ENCODE assay signal across 18 mouse cellular contexts in genomic region chr19:6534118-6534415, GRCm38 (mm10). TPM values are rescaled to one million over a fixed set of nuclear protein-coding genes. Genes with fewer than 3 reads are reported as not detected.
DNase-seq lines count a peak whose midpoint lies in the region; ATAC-seq and TF ChIP-seq lines count a peak whose summit lies in the region.
"Had no signal": no experiment of that assay in that cellular context is flagged by ENCODE, and none has a peak within 500 bp of the region (broad histone marks: within the 10 kb centered on the region; RNA-seq: fewer than 3 reads in every experiment).

No protein-coding gene starts in this region.

- H3K27ac ChIP-seq in forebrain, postnatal 0 days (ENCODE audit: low read depth, low read length), result 0 out of 2 replicates have a peak overlapping the region, but pooled peaks have one; percentile 89
- H3K27ac ChIP-seq in forebrain, embryonic 15.5 days (replicated peaks), result no peak overlapping the region
- H3K27ac ChIP-seq in stomach, embryonic 14.5 days (ENCODE audit: low read length), result peak overlapping the region; percentile 58; the same call in 1 of the 2 replicates
- H3K27ac ChIP-seq in stomach, postnatal 0 days (replicated peaks), result no peak overlapping the region
- 0 out of 2 replicates have a peak overlapping the region, but pooled peaks have one; percentile 32 for H3K27ac ChIP-seq in midbrain, embryonic 13.5 days
- H3K27ac ChIP-seq: heart, embryonic 15.5 days; kidney, postnatal 0 days; limb, embryonic 15.5 days; macrophage had no signal

- 0 out of 2 replicates have a peak, but pooled peaks cover 8% of the 10 kb centered on the region for H3K4me1 ChIP-seq in forebrain, postnatal 0 days (ENCODE audit: insufficient read depth)
- peaks cover 46% of the 10 kb centered on the region for H3K4me1 ChIP-seq in forebrain, embryonic 15.5 days
- H3K4me1 ChIP-seq in stomach, embryonic 14.5 days (ENCODE audit: control insufficient read depth, insufficient read depth, low read length), result peaks cover 14% of the 10 kb centered on the region; the same call in 1 of the 2 replicates
- H3K4me1 ChIP-seq in stomach, postnatal 0 days (replicated peaks; ENCODE audit: control insufficient read depth, insufficient read depth), result 0 out of 2 replicates have a peak, but pooled peaks cover 8% of the 10 kb centered on the region
- H3K4me1 ChIP-seq in midbrain, embryonic 13.5 days (replicated peaks), result peaks cover 60% of the 10 kb centered on the region

- H3K4me3 ChIP-seq in forebrain, postnatal 0 days (ENCODE audit: low read depth, low read length), result no peak overlapping the region
- H3K4me3 ChIP-seq in forebrain, embryonic 15.5 days, result no peak overlapping the region
- H3K4me3 ChIP-seq in stomach, embryonic 14.5 days (ENCODE audit: low read depth, low read length), result no peak overlapping the region
- no peak overlapping the region for H3K4me3 ChIP-seq in stomach, postnatal 0 days (ENCODE audit: low read depth, low read length)
- H3K4me3 ChIP-seq in midbrain, embryonic 13.5 days (replicated peaks), result no peak overlapping the region
- H3K4me3 ChIP-seq: heart, embryonic 15.5 days; limb, embryonic 15.5 days had no signal

- H3K27me3 ChIP-seq in forebrain, postnatal 0 days (ENCODE audit: insufficient read depth, low read length), result no peaks in the 10 kb centered on the region
- no peaks in the 10 kb centered on the region for H3K27me3 ChIP-seq in forebrain, embryonic 15.5 days
- peaks cover 5% of the 10 kb centered on the region; the same call in 1 of the 2 replicates for H3K27me3 ChIP-seq in stomach, embryonic 14.5 days (ENCODE audit: control insufficient read depth, insufficient read depth, low read length)
- no peaks in the 10 kb centered on the region; the same call in 1 of the 2 replicates for H3K27me3 ChIP-seq in stomach, postnatal 0 days (ENCODE audit: control insufficient read depth, insufficient read depth, low read length)
- no peaks in the 10 kb centered on the region for H3K27me3 ChIP-seq in midbrain, embryonic 13.5 days

- 45% methylated on average over 5 of the region's 5 CpGs for WGBS in forebrain, postnatal 0 days
- 49% methylated on average over 5 of the region's 5 CpGs for WGBS in forebrain, embryonic 15.5 days
- 56% methylated on average over 5 of the region's 5 CpGs for whole genome bisulfite sequencing in stomach, embryonic 14.5 days
- 50% methylated on average over 5 of the region's 5 CpGs for WGBS in stomach, postnatal 0 days
- WGBS in midbrain, embryonic 13.5 days, result 37% methylated on average over 5 of the region's 5 CpGs

- H3K9ac ChIP-seq in forebrain, postnatal 0 days, result no peak overlapping the region
- no peak overlapping the region for H3K9ac ChIP-seq in forebrain, embryonic 15.5 days (replicated peaks)
- no peak overlapping the region for H3K9ac ChIP-seq in stomach, embryonic 14.5 days (replicated peaks; ENCODE audit: low read depth, low read length)
- H3K9ac ChIP-seq in stomach, postnatal 0 days (ENCODE audit: low read length), result no peak overlapping the region
- H3K9ac ChIP-seq in midbrain, embryonic 13.5 days (replicated peaks), result no peak overlapping the region
- H3K9ac ChIP-seq: heart, embryonic 15.5 days; limb, embryonic 15.5 days had no signal

- no peak overlapping the region for H3K4me2 ChIP-seq in forebrain, postnatal 0 days (ENCODE audit: low read depth)
- no peak overlapping the region for H3K4me2 ChIP-seq in forebrain, embryonic 15.5 days (replicated peaks)
- H3K4me2 ChIP-seq in stomach, embryonic 14.5 days (replicated peaks; ENCODE audit: low read depth, low read length), result no peak overlapping the region
- H3K4me2 ChIP-seq in stomach, postnatal 0 days (replicated peaks; ENCODE audit: low read depth), result no peak overlapping the region
- 0 out of 2 replicates have a peak overlapping the region, but pooled peaks have one; percentile 7 for H3K4me2 ChIP-seq in midbrain, embryonic 13.5 days (replicated peaks)
- H3K4me2 ChIP-seq: heart, embryonic 15.5 days; limb, embryonic 15.5 days had no signal

- ATAC-seq in forebrain, postnatal 0 days, result no peak
- no peak for ATAC-seq in forebrain, embryonic 15.5 days (replicated peaks)
- ATAC-seq in stomach, embryonic 14.5 days (ENCODE audit: insufficient number of reproducible peaks, insufficient read depth, low FRiP score, low read depth), result no peak
- no peak for ATAC-seq in stomach, postnatal 0 days (ENCODE audit: low FRiP score, low TSS enrichment)
- ATAC-seq in midbrain, embryonic 13.5 days, result no peak

- DNase-seq in forebrain, postnatal 0 days, result no peak
- DNase-seq in stomach, postnatal 0 days (ENCODE audit: low spot score), result no peak
- DNase-seq in left cerebral cortex, adult 11 months (ENCODE audit: low spot score), result no peak
- no peak for DNase-seq in ovary, postnatal 36 days (ENCODE audit: low spot score)
- DNase-seq: adrenal gland, adult 2 months; lung, adult 18-20 months; right cerebral cortex, postnatal 14 days had no signal

- H3K9me3 ChIP-seq in forebrain, postnatal 0 days (ENCODE audit: low read length), result no peaks in the 10 kb centered on the region
- H3K9me3 ChIP-seq in forebrain, embryonic 15.5 days, result no peaks in the 10 kb centered on the region
- H3K9me3 ChIP-seq in stomach, embryonic 14.5 days (ENCODE audit: control insufficient read depth, low read depth, low read length), result no peaks in the 10 kb centered on the region
- H3K9me3 ChIP-seq in stomach, postnatal 0 days (ENCODE audit: control insufficient read depth, low read length), result no peaks in the 10 kb centered on the region
- H3K9me3 ChIP-seq in midbrain, embryonic 13.5 days, result no peaks in the 10 kb centered on the region
- H3K9me3 ChIP-seq: heart, embryonic 15.5 days; limb, embryonic 15.5 days had no signal

- no peak for TF ChIP-seq CTCF in forebrain, postnatal 0 days (IDR thresholded peaks at IDR 0.05; ENCODE audit: low read depth)
- no peak for TF ChIP-seq CTCF in stomach, postnatal 0 days (IDR thresholded peaks at IDR 0.05; ENCODE audit: low read depth)

- no peak for TF ChIP-seq EP300 in stomach, postnatal 0 days (optimal IDR thresholded peaks at IDR 0.05)

- no peaks in the 10 kb centered on the region for H3K36me3 ChIP-seq in forebrain, postnatal 0 days (ENCODE audit: insufficient read depth)
- H3K36me3 ChIP-seq in forebrain, embryonic 15.5 days, result no peaks in the 10 kb centered on the region
- no peaks in the 10 kb centered on the region for H3K36me3 ChIP-seq in stomach, embryonic 14.5 days (ENCODE audit: control insufficient read depth, insufficient read depth, low read length)
- H3K36me3 ChIP-seq in stomach, postnatal 0 days (ENCODE audit: control insufficient read depth, insufficient read depth, low read length), result no peaks in the 10 kb centered on the region
- 0 out of 2 replicates have a peak, but pooled peaks cover 5% of the 10 kb centered on the region for H3K36me3 ChIP-seq in midbrain, embryonic 13.5 days
- H3K36me3 ChIP-seq: heart, embryonic 15.5 days; limb, embryonic 15.5 days had no signal

RNA-seq across cellular contexts. Expression of gene Slc22a12, which starts 8.8 kb away (rescaled TPM):
- total RNA-seq in forebrain, postnatal 0 days (2014; rRNA removed), result not detected in 2 replicates
- polyA plus RNA-seq in forebrain, postnatal 0 days (2015; fragmentation: Nextera tagmentation; extraction: Ambion mirVana), result 0.15 and 0.40 TPM in 2 replicates
- 0.10 TPM in 1 of 2 replicates, not detected in the other for polyA plus RNA-seq in forebrain, embryonic 15.5 days (2015; fragmentation: Nextera tagmentation; extraction: Ambion mirVana)
- not detected in 2 replicates for polyA plus RNA-seq in stomach, embryonic 14.5 days (2014; fragmentation: Nextera tagmentation; extraction: Ambion mirVana)
- polyA plus RNA-seq in stomach, postnatal 0 days (2015; fragmentation: Nextera tagmentation; extraction: Ambion mirVana), result not detected in 2 replicates
- polyA plus RNA-seq in midbrain, embryonic 13.5 days (2015; fragmentation: Nextera tagmentation; extraction: Ambion mirVana), result 0.19 TPM in 1 of 2 replicates, not detected in the other
- total RNA-seq: ES-E14; granulocyte monocyte progenitor cell, adult 5-6 weeks had no signal
- polyA plus RNA-seq: C2C12; heart, embryonic 15.5 days; limb, embryonic 15.5 days; macrophage; urinary bladder, adult 2 months had no signal

Comparison
In these comparisons a context has a peak if more than half of its experiments do, and no peak if none do; other contexts are left out.
1. H3K27ac ChIP-seq: peak in forebrain, postnatal 0 days (single experiment), stomach, embryonic 14.5 days (single experiment) and midbrain, embryonic 13.5 days (single experiment); none in forebrain, embryonic 15.5 days (single experiment) and stomach, postnatal 0 days (single experiment).